Mouse (Mus musculus): ENCODE measurements around the gene Dvl2.

Dvl2 gene

GRCm38 (mm10) chr11:70028401-70029129 is 28.2 kb downstream of the Dvl2 start:
- DNase-seq (ENCODE audit: low read depth, low spot score), result no peak

- no peak for DNase-seq (ENCODE audit: low read depth, low spot score)
Observed at GRCm38 (mm10) chr11:70029130-70029801, 28.9 kb downstream of the Dvl2 start.

DNA sequence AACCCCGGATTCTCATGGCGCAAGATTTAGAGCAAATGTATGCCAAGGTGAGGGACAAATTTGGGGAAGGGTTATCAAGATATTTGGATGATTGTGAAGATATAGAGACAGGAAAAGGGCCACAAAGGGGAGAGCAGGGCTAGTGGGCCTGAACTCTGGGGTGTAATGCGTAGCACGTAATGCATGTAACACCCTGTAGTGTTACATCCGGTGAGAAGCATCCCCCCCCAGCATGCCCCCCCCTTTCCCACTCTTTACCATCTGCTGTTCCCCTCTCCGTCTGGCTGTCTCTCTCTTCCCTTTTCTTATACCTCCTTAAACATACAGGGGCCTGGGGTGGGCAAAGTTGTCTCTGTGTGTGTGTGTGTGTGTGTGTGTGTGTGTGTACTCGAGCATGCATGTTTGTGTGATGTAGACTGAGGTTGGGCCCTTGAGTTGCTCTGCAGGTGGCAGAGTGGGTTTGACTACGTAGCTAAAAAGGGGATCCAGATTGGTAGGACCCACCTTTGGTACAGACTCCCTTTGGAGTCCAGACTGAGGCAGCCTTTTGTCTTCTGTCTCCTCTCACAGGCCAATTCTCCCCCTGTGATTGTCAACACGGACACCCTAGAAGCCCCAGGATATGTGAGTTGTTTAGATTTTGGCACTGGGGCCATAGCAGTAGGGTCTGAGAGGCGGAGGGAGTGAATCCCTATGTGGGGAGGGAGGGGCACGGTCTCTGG is 29.6 kb downstream of the Dvl2 start:
- DNase-seq (ENCODE audit: low read depth, low spot score), result no peak

- DNase-seq (ENCODE audit: low read depth, low spot score), result no peak
Observed at GRCm38 (mm10) chr11:70030651-70031320, 30.4 kb downstream of the Dvl2 start.

GRCm38 (mm10) chr11:70031321-70031670 is 30.9 kb downstream of the Dvl2 start:
- no peak for DNase-seq (ENCODE audit: low read depth, low spot score)

- no peak for DNase-seq (ENCODE audit: low read depth, low spot score)
Observed at GRCm38 (mm10) chr11:70038174-70038573, 37.8 kb downstream of the Dvl2 start.

DNA sequence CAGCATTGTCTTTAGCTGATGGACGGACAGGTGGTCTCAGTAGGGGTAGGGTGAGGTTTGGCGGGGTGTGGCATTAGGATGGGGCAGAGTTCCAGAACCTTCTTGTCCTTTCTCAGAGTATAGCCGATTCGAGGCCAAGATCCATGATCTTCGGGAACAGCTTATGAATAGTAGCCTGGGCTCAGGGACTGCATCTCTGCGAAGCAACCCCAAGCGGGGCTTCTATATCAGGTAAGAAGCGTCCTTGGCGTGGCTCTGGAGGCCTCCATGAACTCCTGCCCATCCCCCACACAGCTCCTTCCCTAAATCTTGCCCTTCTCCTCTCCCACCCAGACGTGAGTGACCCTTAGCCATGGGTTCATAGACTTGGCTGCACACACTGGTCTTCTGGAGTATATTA is 39.2 kb downstream of the Dvl2 start:
- no peak for DNase-seq (ENCODE audit: low read depth, low spot score)

GRCm38 (mm10) chr11:70040184-70040583 is 39.8 kb downstream of the Dvl2 start:
- no peak for DNase-seq (ENCODE audit: low read depth, low spot score)

DNA sequence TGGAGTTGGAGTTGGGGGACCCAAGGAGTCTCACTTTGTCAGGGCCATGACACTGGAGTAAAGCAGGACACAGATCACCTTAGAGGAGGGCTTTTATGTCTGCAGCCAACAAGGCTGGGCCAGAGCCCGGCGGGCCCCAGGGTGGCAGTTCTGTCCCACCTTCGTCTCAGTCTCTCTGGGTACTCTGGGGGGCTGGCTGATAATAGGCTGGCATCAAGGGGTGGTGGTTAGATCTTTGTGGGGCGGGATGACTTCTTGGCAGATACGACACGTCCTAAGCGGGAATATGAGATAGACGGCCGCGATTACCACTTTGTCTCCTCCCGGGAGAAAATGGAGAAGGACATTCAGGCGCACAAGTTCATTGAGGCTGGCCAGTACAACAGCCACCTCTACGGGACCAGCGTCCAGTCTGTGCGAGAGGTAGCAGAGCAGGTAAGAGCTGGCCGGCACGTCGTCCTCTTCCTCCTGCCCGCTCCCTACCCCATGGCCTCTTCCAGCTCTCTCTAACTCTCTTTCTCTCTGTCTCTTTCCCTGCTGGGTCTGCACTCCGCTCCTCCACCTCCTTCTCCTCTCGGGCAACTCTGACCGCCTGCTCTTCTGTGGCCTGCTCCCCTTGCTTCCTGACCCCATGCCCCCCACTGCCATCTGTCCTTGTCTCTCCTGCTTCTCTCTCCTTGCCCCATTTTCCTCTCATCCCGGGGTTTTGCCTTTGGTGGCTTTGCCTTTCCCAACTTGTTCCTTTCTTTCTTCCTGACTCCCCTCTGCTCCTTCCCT is 42.1 kb downstream of the Dvl2 start:
- DNase-seq (ENCODE audit: low read depth, low spot score), result no peak

DNA sequence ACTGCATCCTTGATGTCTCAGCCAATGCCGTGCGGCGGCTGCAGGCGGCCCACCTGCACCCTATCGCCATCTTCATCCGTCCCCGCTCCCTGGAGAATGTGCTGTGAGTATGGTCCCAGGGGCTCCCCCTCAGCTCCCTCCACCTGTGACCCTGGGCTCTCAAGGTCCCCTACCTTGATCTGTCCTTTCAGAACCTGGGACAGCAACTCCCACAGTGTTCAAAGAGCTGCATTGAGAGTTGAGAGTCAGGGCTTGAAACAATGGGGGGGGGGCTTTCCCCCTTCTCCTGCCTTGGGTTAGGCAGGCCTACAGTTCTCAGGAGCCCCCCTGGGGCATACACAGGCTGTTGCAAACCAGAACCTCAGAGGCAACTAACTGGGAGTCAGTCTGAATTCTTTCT is 43.3 kb downstream of the Dvl2 start:
- no peak for DNase-seq (ENCODE audit: low read depth, low spot score)

DNA sequence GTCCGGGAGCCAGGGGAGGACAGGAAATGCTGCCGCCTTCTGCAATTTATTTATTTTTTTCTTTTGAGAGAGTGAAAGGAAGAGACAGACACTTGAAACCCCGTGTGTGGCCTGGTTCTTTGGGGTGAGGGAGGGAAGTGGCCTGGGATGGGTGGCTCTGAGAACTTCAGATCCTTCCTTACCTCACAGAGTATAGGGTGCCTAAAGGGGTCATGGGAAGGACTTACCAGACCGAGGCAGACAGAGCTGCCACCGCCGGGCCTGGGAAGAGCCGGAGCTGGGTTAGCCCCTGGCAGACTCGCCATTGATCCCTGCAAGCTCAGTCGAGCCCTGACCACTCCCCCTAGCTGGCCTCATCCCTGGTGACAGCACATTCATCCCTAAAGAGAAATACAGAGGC is 45.0 kb downstream of the Dvl2 start:
- DNase-seq (ENCODE audit: low read depth, low spot score), result no peak

DNA sequence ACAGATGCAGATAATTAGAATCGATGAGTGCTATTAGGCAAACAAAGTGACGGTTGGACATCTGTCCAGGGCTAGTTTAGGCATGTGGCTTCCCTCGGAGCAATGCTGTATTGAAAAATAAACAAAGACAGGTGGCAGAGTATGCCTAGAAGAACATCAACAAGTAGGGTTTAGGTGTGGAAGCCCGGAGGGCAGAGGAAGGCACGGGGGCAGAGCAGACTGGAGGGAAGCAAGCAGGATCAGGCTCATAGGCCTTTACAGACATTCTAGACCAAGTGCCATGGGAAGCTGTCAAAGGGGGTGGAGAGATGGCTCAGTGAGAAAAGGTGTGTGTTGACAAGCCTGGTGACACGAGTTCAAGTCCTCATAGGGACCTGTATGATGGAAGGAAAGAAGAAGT is 49.0 kb downstream of the Dvl2 start:
- DNase-seq (ENCODE audit: low read depth, low spot score), result no peak

DNA sequence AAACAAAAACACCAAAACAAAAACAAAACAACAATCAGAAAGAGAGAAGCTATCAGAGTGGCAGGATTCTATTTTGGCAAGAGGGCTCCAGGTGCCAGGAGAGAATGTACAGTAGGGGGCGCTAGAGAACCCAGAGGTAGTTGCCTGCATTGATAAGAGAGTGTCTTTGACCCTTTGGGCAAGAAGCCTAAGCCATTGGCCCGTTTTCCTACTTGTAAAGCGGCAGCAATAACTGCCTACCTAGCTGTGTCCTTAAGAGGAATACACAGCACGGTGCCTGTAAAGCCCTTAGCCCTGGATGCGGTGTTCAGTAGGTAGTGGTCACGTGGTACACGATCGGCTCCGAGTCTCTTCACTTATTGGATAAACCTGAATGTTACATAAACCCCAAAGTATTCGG is 49.4 kb downstream of the Dvl2 start:
- peak; percentile 22 for DNase-seq (ENCODE audit: low read depth, low spot score)

- no peak for DNase-seq (ENCODE audit: low read depth, low spot score)
Observed at GRCm38 (mm10) chr11:70053156-70053555, 52.8 kb downstream of the Dvl2 start.

DNA sequence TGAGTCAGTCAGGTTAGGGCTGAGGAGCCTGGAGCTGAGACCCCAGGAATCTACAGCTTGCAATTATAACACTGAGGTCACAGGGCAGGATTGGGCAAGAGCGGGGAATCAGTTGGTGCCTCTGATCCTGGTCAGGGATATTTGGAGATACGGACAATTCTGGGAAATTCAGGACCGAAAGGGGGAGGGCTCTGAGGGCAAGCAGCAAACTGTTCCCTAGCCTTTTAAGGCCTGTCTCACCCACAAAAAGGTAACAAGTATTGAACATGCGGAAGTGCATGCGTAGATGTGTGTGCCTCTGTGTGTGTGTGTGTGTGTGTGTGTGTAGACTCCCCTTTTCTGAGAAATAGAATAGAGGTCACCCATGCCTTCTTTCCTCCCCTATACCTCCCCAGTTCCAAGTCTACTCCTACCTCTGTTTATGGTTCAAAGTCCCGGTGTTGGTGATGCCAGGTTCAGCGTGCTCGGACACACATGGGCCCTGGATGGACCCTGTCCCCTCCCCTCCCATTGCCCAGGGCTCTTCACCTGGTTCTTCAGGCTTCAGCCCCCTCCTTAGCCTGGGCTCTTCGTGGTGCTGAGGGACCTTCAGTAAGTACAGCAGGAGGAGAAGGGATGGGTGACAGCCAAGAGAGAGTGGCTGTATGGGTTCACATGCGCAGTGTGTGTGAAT is 53.6 kb downstream of the Dvl2 start, which contains the start of gene Asgr1:
Asgr1 (plus strand) TSS at position 188 of the 673 bp plus-strand sequence.
- no peak for DNase-seq (ENCODE audit: low read depth, low spot score)

DNA sequence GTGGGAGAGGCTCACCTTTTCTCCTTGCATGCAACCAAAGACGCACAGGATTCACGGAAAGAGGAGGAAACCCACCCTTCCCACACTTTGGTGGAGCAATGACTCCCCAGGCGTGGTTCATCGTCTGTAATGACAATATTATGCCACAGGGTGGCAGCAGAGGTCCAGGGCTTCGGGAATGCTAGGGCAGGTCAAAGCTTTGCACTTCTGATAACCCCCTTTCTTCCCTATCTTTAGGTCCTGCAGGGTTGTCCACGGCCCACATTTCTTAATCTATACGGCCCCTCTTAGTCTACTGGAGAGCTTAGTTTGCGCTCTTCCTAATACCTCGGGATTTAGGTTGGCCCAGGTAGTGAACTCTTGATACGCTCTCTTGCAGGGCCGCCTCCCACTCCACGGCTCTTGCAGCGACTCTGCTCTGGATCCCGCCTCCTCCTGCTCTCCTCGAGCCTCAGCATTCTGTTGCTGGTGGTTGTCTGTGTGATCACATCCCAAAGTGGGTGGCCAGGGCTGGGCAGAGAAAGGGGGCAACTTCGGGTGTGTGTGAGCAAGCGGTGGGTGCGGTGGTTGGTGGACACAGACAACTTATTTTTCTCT is 55.3 kb downstream of the Dvl2 start:
- DNase-seq (ENCODE audit: low read depth, low spot score), result peak; percentile 57

DNA sequence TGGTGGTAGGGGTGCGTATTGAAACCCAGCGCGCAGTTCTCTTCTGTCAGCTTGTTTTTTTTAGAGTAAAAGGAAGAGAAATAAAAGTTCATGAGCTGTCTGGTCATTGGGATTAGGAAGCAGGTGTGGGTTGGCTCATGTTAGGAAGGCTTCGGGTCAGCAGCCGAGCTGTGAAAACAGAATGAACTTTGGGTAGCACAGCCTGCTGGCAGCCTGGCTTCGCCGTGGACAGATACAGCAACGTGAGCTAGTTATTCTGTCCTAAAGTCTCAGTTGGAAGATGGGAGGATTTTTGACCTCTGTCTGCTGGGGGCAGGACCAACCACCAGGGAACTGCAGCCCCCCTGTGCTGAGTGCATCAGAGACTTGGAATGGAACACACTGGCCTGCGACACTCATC is 57.4 kb downstream of the Dvl2 start:
- DNase-seq (ENCODE audit: low read depth, low spot score), result no peak

- no peak for DNase-seq (ENCODE audit: low read depth, low spot score)
Observed at GRCm38 (mm10) chr11:70059930-70060329, 59.5 kb downstream of the Dvl2 start.
